Mouse (Mus musculus): ENCODE data around the gene Dnajc4.
A peak's percentile ranks its signal among the peaks of the same experiment; 100 is the strongest.

Dnajc4 gene

DNA sequence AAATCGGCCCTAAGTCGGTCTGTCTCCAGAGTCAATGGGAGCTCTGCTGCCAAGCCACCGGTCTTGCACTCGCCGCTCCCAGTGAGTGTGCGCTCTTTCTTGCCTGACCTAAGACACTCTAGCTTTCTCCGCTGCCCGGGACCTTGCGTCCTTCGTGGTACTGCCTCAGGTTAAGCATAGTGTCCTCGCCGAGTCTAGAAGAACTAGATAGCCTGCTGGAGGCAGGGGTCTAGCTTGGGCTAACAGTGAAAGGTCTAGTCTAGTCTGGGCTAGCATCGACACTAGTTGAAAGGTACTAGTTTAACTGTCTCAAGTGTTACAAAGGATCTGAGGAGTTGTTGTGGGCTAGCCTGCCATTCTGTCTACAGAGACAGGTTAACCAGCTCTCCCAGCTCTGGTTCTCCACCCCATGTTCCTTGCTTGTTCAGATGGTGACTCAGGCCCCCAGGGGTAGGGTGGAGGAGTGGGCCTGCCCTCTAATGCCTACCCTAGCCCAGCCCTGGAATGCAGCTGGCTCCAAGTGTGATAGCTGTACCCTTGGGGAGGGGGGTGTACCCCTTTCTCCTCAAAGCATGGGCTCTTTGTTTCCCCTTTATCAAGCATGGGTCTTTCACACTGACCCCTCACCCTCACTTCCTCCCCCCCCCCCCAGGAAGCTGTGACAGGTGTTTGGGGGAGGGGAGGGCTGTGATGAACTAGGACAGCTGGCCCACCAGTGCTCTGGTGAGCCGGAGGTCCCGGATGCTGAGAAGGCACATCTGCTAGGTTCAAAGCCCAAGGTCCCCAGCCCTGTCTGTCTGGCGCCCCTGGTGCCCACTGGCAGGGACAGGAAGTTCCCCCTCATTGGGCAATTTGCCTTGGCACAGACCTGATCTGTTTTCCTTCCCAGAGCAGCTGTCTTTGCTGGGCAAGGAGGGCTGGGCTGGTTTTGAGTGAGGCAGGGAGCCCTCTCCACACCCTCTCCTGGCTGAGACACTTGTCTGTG is 16.5 kb downstream of the Dnajc4 start, which contains the start of gene Plcb3:
TSS of gene Plcb3 (minus strand) at position 934 of the 985 bp plus-strand sequence.
- no peak for DNase-seq (ENCODE audit: low spot score)

DNA sequence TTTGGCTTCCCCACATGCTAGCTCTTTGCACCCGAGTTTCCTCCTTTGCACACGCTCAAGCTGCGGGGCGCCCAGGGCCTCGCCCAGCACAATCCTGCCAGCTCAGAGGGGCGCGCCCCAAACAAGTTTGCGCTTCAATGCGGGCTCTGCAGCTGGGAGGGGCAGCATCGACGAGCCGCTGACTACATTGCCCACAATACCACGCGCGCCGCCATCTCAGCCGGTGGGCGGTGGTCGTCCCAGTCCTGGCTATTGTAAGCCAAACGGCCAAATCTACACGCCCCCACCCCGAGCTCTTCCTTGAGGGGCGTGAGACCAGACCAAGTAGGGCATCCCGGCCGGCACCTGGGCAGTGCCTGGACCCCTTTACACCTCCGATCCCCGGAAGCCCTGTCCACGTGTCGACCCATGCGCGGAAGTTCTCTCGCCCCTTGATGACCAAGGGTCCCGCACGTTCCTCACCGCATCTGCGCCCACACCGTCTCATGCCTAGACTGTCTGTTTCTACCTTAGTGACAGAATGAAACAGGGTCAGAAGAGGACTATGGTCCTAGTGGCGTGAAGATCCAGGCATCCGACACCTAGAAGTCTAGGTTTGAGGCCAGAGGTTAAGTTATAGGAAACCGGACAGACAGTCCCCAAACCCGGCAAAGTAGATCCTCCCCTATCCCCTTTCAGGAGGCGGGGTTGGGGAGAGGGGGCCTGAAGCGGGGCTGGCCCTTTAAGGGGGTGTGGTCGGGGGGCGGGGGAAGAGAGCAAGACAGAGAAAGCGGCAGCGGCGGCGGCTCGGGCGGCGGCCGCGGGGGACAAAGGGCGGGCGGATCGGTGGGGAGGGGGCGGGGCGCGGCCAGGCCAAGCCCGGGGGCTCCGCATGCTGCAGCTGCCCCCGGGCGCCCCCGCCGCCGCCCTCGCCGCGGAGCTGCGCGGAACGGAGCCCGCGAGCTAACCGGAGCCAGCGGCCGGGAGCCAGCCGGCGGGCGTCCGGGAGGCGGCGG is 17.9 kb downstream of the Dnajc4 start, which contains the start of gene Ppp1r14b:
TSS of gene Ppp1r14b (plus strand) at position 758 of the 995 bp plus-strand sequence.
- no peak for DNase-seq (ENCODE audit: low spot score)

DNA sequence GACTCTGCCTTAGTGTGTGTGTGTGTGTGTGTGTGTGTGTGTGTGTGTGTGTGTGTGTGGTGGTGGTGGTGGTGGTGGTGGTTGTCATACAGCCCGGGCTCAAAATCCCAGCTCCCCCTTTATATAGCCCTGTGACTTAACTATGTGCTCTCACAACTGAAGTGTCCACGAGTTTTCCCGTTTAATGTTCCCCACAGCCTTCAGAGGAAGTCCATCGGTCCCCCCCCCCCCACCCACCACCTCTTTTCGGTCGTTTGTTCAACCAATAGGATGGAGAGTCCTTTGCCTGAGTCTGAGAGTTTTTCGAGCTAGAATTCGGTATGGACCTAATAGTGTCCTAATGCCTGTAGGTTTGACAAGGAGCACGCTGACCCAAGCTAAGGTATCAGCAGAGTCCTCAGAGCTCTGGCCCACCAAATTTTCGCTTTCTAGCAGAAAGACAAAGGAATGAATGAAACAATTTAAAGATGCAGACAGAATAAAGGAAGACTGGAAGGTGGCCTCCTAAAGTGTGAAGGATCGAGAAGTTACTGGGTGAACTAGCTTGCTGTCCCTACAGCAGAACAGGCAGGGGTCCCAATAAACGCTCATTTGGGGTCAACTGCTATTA is 18.7 kb downstream of the Dnajc4 start:
- no peak for DNase-seq (ENCODE audit: low spot score)

DNA sequence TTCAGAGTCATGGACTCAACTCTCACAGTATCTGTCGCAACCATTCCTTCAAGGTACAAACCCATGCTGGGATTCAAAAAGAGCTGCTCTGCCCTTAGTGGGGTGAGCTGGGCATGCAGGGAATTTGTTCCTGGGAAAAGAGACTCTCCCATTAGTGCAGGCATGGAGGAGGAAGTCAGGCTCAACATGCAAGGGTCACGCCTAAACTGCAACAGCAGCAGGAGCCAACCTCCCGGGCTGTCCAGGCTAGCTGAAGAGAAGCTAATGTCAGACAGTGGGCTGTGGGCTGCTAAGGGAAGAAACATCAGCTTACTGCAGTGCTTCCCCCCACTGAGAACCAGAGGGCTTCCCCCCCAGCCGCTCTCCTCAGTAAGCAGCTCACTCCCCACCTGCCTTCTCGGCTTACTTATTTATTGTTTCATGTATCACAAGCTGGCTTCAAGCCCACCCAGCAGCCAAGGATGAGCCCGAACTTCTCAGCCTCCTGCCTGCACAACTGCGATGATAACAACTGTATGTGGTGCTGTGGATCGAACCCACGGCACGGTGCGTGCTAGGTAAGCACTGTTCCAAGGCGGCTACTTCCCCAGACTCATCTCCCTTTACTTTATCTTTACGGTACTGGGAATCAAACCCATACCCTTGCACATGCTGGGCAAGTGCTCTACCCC is 20.0 kb downstream of the Dnajc4 start:
- DNase-seq (ENCODE audit: low spot score): no peak

DNA sequence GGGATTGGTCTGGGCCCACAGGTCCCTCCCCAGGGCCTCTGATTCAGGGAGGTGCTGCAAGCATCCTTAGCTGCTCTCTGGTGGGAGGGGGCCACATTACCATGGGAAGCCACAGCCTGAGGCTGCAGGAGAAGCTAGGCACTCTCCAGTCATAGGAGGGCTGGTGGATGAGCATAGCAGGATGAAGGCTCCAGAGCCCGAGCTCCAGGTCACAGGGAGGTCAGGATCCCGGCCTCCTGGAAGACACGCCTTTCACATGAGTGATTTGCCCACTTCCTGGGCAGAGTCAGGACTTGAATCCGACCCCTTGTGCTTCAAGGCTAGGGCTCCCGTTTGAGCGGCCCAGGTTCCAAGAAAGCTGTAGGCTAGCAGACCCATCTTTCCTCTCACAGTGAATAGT is 20.7 kb downstream of the Dnajc4 start:
- no peak for DNase-seq (ENCODE audit: low spot score)

DNA sequence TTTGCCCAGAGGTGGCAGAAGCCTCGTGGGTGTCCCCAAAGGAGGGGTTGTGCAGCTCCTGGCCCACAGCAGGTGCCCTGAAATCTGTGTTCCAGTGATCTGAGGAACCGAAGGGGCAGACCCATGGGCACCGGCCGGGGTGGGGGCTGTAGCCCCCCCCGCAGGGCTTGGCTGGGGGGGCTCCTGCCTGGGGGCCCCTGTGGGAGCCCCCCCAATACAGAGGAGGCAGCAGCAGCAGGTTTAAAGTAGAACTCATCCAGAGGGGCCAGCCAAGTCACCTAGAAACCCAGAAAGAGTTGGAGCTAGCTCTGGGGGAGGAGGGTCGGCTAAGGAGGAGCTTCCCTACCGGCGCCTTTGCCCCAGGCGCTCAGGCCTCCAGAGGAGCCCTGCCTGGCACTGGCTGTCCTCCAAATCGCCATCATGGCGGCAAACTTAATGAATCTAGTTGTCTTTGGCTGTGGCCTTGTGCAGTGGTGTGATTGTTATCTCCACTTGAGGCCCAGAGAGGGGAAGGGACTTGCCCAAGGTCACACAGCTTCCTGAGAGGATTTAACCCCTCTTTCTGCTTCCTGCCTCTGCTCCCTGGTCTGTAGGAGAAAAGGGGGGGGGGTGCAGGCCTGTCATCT is 21.8 kb downstream of the Dnajc4 start:
- DNase-seq (ENCODE audit: low spot score): no peak

DNA sequence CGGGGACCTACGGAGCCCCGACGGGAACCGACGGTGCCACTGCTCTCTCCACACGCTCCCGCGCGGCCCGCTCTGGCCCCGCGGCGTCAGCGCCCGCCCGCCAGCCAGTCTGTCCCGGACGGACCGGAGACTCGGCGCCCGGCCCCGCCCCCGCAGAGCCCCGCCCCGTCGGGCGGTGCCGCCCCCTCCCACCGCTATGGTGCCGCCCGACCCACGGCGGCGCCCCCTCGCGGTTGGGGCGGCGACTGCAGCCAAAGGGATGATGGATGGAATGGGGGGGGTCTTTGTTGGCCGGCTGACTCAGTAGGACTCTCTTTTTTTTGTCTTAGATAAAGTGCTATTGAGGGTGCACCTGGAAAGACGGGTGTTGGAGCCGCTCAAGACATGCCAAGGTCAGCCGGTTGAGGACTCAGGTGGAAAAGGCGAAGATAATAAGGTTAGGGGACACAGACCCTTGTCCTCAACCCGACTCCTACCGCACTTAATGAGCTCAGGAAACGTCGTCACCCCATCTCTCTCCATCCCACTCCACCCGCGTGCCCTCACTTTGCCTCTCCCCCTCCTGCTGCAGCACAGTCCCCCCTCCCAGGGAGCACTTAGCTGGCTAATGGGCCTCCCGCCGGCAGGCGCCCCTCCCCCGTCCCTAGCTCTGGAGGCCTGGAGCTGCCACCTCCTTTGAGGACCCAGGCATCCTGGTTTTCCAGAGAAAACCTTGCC is 22.5 kb downstream of the Dnajc4 start:
- DNase-seq (ENCODE audit: low spot score): no peak

DNA sequence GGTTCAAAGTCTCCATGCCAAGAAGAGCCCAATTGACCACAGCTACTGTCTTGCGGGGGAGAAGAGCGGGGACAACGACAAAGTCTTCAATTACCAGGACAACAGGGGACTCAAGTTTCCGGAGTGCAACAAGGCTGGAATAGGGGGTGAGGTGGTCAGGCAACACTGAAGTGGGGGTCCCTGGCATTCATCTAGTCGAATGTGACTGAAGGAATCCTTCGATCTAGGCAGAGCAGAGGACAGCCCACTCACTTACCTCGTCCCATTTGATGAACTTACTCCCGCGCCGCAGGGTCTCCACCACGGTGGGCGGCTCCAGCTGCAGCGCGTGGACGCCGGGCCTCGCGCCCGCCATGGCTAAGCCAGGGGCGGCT is 23.1 kb downstream of the Dnajc4 start:
- no peak for DNase-seq (ENCODE audit: low spot score)

DNA sequence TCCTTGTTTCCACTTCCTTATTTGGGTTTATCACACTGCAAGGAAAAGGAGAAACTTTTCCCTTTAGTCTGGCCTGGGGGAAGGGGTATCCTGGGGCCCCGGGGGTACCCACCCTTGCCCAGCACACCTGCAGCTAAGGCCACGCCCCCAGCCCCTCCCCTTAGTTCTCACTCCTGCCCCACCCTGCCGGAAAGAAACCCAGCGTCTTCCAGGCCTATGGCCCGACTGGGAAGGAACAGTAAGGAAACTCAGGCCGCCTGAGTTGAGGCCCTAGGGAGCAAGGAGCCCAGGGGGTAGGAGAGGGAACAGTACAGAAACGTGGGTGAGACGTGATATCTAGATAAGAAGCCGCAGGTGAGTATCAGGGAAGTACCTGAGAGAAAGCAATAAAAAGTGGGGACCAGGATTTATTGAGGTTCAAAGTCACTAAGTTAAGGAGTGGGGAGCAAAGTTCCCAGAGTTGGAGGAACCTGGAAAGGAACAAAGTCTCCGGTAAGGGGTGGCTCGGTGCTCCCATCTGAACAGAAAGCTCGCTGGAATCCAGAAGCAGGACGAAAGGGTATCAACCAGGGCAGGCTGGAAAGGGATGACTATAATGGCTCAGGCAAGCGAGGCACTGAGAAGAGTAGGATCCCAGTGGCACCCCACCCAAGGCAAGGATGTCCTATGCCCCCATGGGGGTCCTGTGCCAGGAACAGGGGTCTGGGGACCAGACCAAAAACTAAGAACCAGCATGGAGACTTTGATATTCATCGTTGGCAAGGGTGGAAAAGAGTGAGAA is 23.7 kb downstream of the Dnajc4 start:
- no peak for DNase-seq (ENCODE audit: low spot score)

DNA sequence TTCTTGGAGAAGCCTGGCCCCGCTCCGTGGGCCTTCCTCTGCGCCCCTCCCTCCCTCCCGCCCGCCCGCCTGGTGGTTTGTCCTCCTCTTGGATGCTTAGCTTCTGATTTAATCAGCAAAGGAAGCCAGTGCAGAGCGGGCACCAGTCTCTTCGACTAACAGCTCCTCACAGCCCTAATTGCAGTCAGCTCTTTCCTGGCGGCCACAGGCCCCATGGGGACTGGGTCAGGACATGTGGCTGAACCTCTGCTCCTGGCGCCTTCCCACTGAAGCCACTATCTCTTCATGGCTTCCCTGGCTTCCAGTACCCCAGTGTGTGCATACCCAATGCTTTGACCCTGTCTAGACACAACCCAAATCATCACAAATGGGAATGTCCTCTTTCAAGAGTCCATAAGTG is 35.9 kb downstream of the Dnajc4 start:
- DNase-seq (ENCODE audit: low spot score): no peak

DNA sequence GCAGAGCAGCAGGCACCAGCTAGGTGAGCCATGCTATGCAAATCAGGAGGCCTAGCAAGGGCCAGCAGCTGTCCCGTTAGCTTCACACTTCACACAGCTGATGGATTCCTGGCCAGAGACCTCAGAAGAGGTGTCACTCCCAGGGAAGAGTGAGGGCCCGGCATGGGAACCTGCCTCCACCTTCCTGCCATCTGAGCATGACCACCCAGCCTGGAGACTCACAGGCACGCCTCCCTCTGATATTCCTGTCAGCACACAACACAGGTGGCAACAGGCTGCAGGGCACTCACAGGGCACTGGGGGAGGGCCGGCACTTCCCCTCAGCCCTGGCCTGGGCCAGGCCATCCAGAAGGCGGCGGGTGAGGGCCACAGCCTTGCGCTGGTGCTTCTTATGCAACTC is 36.9 kb downstream of the Dnajc4 start:
- no peak for DNase-seq (ENCODE audit: low spot score)

DNA sequence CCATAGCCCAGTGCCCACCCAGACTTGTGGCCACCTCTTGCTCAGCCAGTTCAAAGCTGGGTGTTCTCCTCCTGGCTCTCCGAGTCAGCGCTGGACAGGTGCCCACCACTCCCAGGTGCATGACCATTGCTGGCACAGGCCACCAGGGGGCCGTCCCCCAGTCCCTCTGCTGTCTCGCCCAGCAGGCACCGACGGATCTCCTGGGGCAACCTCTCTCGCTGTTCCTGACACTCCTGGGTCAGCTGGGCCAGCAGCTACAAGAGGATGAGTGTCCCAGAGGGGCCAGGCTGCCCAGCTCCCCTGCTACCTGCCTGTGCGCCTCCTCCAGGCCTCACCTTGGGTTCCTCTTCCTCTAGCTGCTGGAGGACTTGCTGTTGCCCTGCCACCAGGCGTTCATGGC is 38.3 kb downstream of the Dnajc4 start:
- DNase-seq (ENCODE audit: low spot score): no peak

DNA sequence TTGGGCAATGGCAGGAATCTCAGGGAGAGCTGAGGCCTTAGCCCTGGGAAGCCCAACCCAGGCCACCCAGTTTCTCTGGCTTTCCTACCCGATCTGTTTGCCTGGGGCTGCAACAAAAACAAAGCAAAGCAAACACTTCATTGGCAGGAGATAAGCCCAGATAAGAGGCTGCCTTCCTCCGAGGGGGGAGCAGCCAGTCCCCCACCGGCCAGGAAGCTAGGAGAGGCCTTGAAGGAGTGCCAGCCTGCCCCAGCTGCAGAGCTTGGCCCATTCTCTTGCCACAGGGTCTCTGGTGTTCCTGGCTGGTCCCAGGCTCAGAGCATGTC is 39.7 kb downstream of the Dnajc4 start:
- no peak for DNase-seq (ENCODE audit: low spot score)

DNA sequence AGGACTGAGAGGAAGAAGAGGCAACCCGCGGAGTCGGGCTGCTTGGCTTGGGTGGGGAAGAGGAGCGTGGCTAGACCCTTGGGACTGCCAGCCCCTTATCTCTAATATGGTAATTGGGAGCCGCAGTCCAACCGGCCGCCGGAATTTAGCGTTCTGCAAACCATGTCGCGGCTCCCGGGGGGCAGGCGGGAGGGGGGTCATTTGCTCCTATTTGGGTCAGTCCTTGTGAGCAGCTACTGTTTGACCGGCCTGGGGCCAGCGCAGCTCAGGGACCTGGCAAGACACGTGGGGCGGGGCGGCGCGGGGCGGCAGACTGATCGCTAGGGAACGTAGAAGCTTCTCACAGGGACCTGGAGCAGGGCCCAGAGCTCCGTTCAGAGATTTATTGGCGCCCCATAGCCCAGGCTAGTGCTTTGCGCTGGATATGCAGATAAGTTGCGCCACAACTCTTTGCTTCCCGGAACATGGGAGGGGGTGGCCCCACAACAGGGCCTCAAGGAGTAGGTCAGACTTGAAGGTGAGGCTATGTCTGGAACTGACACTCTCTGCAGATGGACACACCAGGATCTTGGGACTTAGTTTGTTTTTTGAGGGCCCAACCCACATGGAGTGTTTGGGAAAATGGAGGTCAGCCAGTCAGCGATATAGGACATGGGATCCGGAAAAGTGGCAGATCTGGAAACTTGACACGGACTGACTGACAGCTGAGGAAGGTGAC is 40.2 kb downstream of the Dnajc4 start:
- no peak for DNase-seq (ENCODE audit: low spot score)

DNA sequence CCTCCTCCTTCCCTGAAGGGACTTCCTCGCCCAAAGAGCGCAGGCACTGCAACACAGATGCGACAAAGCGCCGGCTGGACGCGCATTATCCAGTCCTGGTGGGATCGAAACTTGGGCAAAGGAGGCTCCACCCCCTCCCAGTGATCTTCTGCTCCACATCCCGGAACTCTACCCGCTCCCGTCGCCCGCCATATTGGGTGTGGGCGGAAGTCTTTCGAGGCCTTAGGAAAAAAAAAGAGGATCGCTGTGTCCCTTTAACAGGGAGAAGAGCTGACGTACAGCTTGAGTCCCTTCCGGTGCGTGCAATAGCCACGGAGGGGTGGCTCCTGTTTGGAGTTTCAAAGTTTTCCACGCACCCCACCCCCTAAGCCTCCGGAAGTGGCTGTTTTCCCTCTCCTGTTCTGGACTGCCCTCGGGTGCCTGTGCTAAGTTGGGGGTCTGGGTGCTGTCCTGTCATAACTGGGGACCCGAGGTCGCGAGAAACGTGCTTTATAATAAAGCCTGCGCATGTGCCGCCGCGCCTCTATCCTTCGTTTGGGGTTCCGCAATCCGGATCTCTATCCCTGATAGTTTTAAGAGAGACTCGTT is 40.9 kb downstream of the Dnajc4 start:
- DNase-seq (ENCODE audit: low spot score): peak; percentile 85

DNA sequence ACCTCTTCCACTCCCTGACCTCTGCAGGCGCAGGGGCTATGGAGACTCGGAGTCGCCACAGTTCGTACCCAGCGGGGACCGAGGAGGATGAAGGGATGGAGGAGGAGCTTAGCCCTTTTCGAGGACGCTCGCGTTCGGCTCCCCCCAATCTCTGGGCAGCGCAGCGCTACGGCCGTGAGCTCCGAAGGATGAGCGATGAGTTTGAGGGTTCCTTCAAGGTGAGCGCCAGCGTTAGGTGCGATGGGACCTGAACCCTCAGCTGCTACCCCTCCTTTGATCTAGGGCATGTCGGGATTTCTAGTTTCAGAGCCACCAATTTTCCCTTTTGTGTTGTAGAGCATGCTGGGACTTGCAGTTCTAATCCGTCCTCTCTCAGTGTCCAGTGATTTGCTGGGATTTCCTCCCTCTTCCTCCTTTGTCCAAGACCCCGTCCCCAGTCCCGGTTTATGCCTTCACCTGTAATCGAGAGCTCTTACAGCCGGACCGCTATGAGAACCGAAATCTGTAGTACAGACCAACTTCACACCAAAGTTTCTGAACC is 41.7 kb downstream of the Dnajc4 start:
- DNase-seq (ENCODE audit: low spot score): peak; percentile 49

DNA sequence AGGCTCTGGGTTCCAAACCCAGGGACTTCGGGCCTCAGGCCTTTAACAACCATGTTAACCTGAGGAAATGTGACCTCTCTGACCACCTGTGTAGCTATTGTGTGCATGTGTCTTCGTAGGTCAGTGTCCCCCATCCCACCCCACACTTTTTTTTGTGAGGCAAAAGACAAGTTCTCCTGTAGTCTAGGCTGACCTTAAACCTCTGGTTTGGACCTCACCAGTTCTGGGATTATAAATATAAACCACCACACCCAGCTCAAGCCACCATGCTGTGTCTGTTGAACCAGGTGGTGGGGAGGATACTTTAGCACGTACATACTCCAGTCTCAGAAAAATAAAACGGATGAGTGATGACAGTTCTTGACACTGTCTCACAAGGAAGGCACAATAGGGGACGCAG is 42.4 kb downstream of the Dnajc4 start:
- DNase-seq (ENCODE audit: low spot score): no peak

DNA sequence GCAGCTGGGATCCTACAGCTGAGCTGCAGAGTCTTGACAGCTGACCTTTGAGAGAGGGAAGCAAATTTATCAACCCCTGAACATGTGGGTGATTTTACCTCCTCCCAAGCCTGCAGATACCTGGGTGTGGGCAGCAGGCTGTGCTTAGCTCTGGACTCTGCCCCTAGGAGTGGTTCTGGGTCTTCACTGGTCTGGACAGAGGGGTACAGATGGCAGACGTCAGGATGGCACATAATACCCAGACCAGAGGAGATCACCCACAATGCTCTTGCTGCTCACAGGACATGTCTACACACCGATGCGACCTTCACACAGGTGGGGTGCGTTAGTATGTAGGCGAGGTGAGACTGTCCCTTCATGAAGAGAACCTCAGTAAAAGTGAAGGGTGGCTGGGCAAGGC is 42.8 kb downstream of the Dnajc4 start:
- no peak for DNase-seq (ENCODE audit: low spot score)

Data from layer of hippocampus, adult 9-10 months (tissue).